Mouse (Mus musculus) olfactory bulb, adult 2 months (tissue): ENCODE data around the gene Ajap1.

Experiments used
- CTCF ChIP-seq: fragments of 200-500 bp; IDR thresholded peaks from 2 replicates; pipeline ENCODE4 v1.5.1; 2012; ENCODE audit warnings: low read depth, mild to moderate bottlenecking, low read length, moderate library complexity; ENCODE audit not compliant: insufficient read depth
- POLR2A ChIP-seq: fragments of 200-500 bp; IDR thresholded peaks from 2 replicates; pipeline ENCODE4 v1.6.1; 2012; ENCODE audit warnings: mild to moderate bottlenecking, low read depth, low read length, moderate library complexity; ENCODE audit not compliant: insufficient read depth

DNA sequence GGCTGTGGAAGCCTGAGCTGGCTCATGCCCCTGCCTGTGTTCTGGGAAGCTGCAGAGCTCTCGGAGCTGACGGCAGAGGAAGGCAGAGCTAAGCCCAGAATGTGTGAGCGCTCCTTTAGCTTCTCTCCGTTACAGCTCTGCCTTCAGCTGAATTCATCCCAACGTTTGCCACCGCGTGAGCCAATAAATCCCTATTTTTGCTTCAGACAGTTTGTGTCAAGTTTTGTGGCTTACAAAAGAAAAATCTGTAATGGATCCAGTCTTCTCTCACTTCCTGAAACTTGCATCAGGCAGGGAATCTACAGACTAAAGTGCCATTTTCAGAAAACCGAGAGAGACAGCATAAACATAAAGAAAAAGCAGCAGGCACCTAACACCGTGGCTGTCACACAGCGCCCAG, 154.8 kb downstream of the Ajap1 start:
- TF ChIP-seq CTCF (no peak), POLR2A (no peak)
